ENCODE assay signal across 16 mouse cellular contexts in the genomic region with DNA sequence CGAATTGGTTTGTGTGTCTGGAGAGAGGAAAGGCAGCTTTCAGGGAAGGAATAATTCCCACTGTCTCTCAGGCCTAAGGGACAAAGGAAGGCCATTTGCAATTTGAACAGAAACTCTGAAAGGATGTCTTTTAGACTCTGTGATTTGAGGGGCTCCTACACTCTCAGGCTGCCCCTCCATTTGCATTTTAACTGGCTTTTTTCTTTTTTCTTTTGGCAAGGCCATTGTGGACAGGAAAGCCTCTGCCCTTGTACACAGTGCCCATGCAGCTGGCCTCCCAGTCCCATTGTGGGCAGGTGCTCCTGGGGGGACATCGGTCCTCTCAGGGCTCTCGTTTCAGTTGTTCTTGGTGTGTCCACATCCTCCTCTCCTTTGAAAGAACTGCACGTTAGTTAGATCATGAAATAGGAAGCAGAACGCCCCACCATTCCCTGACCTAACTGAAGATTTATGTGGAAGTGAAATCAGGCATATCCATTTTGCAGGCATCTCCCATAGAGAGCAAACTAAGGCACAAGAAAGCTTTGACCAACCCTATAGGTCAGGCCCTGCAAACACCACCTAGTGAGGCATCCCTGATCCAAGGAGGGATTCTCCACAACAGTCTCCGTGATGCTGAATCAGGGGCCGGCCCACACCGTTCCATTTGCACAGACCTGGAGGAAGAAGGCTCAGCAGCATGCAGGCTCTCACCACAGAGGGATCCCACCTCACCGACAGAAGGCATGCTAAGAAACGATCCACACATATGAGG.
DNase-seq lines count a peak whose midpoint lies in the region; ATAC-seq and TF ChIP-seq lines count a peak whose summit lies in the region.
"Had no signal": no experiment of that assay in that cellular context is flagged by ENCODE, and none has a peak within 500 bp of the region (broad histone marks: within the 10 kb centered on the region; RNA-seq: fewer than 3 reads in every experiment).

No protein-coding gene starts in this region.

- H3K4me3 ChIP-seq in forebrain, embryonic 14.5 days (ENCODE audit: low read depth, low read length) = no peak overlapping the region
- no peak overlapping the region for H3K4me3 ChIP-seq in hindbrain, postnatal 0 days (ENCODE audit: low read length)
- H3K4me3 ChIP-seq: heart, embryonic 10.5 days had no signal

- no peaks in the 10 kb centered on the region; the same call in 1 of the 2 replicates for H3K9me3 ChIP-seq in forebrain, embryonic 14.5 days (replicated peaks; ENCODE audit: control insufficient read depth, low read length)
- no peaks in the 10 kb centered on the region for H3K9me3 ChIP-seq in hindbrain, postnatal 0 days (ENCODE audit: low read length)
- H3K9me3 ChIP-seq: heart, embryonic 10.5 days had no signal

- peaks cover 13% of the 10 kb centered on the region for H3K4me1 ChIP-seq in forebrain, embryonic 14.5 days (ENCODE audit: control insufficient read depth, insufficient read depth, low read length)
- H3K4me1 ChIP-seq in hindbrain, postnatal 0 days (ENCODE audit: insufficient read depth, low read length) = peaks cover 9% of the 10 kb centered on the region; the same call in 1 of the 2 replicates

- 49% methylated on average over 10 of the region's 10 CpGs for WGBS in forebrain, embryonic 14.5 days
- 54% methylated on average over 10 of the region's 10 CpGs for WGBS in hindbrain, postnatal 0 days

- DNase-seq in embryo, embryonic 10.5 days (ENCODE audit: low spot score) = peak; percentile 63
- peak; percentile 72 for DNase-seq in forebrain, embryonic 14.5 days (ENCODE audit: low spot score)
- no peak for DNase-seq in hindbrain, postnatal 0 days (ENCODE audit: low spot score)
- DNase-seq in neural tube, embryonic 10.5 days (ENCODE audit: extremely low spot score, low spot score) = peak; percentile 47
- no peak for DNase-seq in heart, postnatal 10 days
- no peak for DNase-seq in lung, postnatal 14 days
- no peak for DNase-seq in frontal cortex, postnatal 25 days (ENCODE audit: low spot score in 2 of 2)
- DNase-seq in heart, postnatal 4 days = no peak
- DNase-seq: adrenal gland, postnatal 36 days; B cell, adult 2 months; cerebellum, adult 2 months; kidney, adult 9 months; right cerebral cortex, adult 18-20 months; thymus, adult 2 months had no signal

- no peak overlapping the region for H3K9ac ChIP-seq in forebrain, embryonic 14.5 days (ENCODE audit: low read length)
- H3K9ac ChIP-seq in hindbrain, postnatal 0 days (replicated peaks; ENCODE audit: low read length) = no peak overlapping the region

- H3K36me3 ChIP-seq in forebrain, embryonic 14.5 days (ENCODE audit: control insufficient read depth, insufficient read depth, low read length) = no peaks in the 10 kb centered on the region
- H3K36me3 ChIP-seq in hindbrain, postnatal 0 days (ENCODE audit: insufficient read depth, low read length) = no peaks in the 10 kb centered on the region
- H3K36me3 ChIP-seq: heart, embryonic 10.5 days had no signal

- H3K4me2 ChIP-seq in forebrain, embryonic 14.5 days (ENCODE audit: low read length) = no peak overlapping the region
- no peak overlapping the region for H3K4me2 ChIP-seq in hindbrain, postnatal 0 days (ENCODE audit: low read depth, low read length)

- no peak for TF ChIP-seq CTCF in hindbrain, postnatal 0 days (IDR thresholded peaks at IDR 0.05; ENCODE audit: low read depth)

- ATAC-seq in forebrain, embryonic 14.5 days = peak; percentile 88
- peak; percentile 58; the same call in 1 of the 2 replicates for ATAC-seq in hindbrain, postnatal 0 days

- intact Hi-C loops in heart, postnatal 10 days (cut with DNase I) = no loop called here

- peak overlapping the region; percentile 76 for H3K27ac ChIP-seq in forebrain, embryonic 14.5 days (ENCODE audit: low read depth, low read length)
- H3K27ac ChIP-seq in hindbrain, postnatal 0 days = peak overlapping the region; percentile 2; the same call in 1 of the 2 replicates
- H3K27ac ChIP-seq: macrophage had no signal

- H3K27me3 ChIP-seq in forebrain, embryonic 14.5 days (replicated peaks; ENCODE audit: control insufficient read depth, insufficient read depth, low read length) = no peaks in the 10 kb centered on the region
- H3K27me3 ChIP-seq in hindbrain, postnatal 0 days (ENCODE audit: insufficient read depth, low read length) = no peaks in the 10 kb centered on the region

Comparison
In these comparisons a context has a peak if more than half of its experiments do, and no peak if none do; other contexts are left out.
1. DNase-seq: peak in embryo, embryonic 10.5 days (single experiment), forebrain, embryonic 14.5 days (single experiment) and neural tube, embryonic 10.5 days (single experiment); none in hindbrain, postnatal 0 days (single experiment), heart, postnatal 10 days (0 of 2), lung, postnatal 14 days (single experiment), frontal cortex, postnatal 25 days (0 of 2) and heart, postnatal 4 days (single experiment).